Mouse (Mus musculus): Measurements from ENCODE around the gene Etv6. TPM values are rescaled to one million over a fixed set of nuclear protein-coding genes. Genes with fewer than 3 reads are reported as not detected.

Gene Etv6
- total and polyA plus RNA-seq, 2 experiments from 2014 or later = 6.1 to 30.3 TPM

DNA sequence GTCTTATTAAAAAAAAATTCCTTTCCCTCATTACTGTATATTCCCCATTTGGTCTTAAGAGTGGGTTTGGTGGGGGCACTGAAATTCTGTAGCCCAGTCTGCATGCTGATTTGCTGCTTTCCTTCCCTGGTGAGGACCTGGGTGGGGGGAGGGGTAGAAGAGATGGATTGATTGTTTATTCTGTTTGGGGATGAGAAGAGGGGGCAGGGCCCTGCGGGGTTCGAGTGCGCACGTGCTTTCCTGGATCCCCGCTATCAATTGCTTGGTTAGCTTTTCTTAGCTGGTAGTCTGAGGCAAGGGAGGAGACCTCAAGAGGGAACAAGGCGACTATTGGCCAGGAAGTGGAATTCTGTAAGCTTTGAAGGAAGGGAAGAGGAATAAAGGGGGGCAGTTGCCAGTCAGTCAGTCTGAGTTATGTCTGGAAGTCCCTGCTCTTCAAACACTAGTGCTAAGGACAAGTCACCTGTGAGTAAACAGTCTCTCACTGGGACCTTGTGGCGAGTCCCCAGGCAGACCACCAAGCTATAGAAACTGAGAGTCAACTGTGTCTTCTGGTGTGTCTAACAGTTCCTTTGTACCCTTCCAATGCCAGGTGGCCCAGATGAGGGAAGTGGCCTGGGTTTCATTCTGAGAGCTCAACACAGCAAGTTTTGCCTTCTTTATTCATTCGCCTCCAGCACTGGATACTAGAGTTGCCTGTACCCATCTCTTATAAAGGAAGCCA lies 120.6 kb downstream of the Etv6 start:
- Histone ChIP-seq H3K27me3 (ENCODE audit: control insufficient read depth, insufficient read depth, low read length) (no peaks in the 10 kb centered on the region), H3K4me2 (ENCODE audit: low read depth, low read length) (no peak overlapping the region), H3K36me3 (replicated peaks; ENCODE audit: control insufficient read depth, insufficient read depth, low read length) (peaks cover 9% of the 10 kb centered on the region), H3K4me1 (ENCODE audit: control insufficient read depth, insufficient read depth) (peaks cover 28% of the 10 kb centered on the region), H3K9ac (replicated peaks; ENCODE audit: low read depth, low read length) (no peak overlapping the region), H3K27ac (ENCODE audit: low read depth) (no peak overlapping the region), H3K4me3 (ENCODE audit: low read depth, low read length) (no peak overlapping the region), H3K9me3 (replicated peaks; ENCODE audit: control insufficient read depth, low read length) (no peaks in the 10 kb centered on the region)
- no peak for DNase-seq (ENCODE audit: low spot score)
- TF ChIP-seq EP300 (IDR thresholded peaks at IDR 0.05; ENCODE audit: low read depth) = no peak
- no peak for TF ChIP-seq CTCF (IDR thresholded peaks at IDR 0.05; ENCODE audit: low read depth)
- WGBS = 68% methylated on average over 8 of the region's 8 CpGs
- ATAC-seq (ENCODE audit: insufficient read depth, low read depth) = no peak

DNA sequence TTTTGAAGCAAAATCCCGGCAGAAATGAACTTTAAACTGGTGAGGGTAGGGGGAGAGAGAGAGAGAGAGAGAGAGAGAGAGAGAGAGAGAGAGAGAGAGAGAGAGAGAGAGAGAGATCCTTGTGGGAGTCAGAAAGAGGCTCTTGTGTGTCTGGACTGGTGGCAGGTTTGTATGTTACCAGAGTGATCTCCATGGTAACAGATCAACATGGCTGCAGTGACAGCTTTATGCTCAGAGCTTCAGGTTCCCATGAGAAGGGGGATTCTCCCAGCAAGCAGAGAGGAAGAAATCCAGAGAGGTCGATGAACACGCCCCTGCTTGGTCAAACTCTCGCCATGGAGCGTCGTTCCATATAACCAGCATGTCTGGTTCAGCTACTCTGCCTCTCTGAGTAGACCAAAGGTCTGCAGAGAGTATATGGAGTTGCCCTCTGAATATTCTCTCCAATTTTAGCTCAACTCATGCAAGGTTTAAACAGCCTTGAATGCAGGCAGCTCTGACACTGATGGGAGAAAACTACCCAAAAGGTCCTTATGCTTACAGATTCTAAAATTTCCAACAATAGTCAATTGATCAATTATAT lies 122.1 kb downstream of the Etv6 start:
- H3K4me3 ChIP-seq (ENCODE audit: low read depth, low read length) = no peak overlapping the region
- no peaks in the 10 kb centered on the region for H3K9me3 ChIP-seq (replicated peaks; ENCODE audit: control insufficient read depth, low read length)
- H3K27ac ChIP-seq (ENCODE audit: low read depth) = no peak overlapping the region
- DNase-seq (ENCODE audit: low spot score) = no peak
- 55% methylated on average over 6 of the region's 6 CpGs for WGBS
- H3K4me2 ChIP-seq (ENCODE audit: low read depth, low read length) = no peak overlapping the region
- no peak for TF ChIP-seq CTCF (IDR thresholded peaks at IDR 0.05; ENCODE audit: low read depth)
- no peak for TF ChIP-seq EP300 (IDR thresholded peaks at IDR 0.05; ENCODE audit: low read depth)
- no peak overlapping the region for H3K9ac ChIP-seq (replicated peaks; ENCODE audit: low read depth, low read length)
- peaks cover 13% of the 10 kb centered on the region for H3K36me3 ChIP-seq (replicated peaks; ENCODE audit: control insufficient read depth, insufficient read depth, low read length)
- no peaks in the 10 kb centered on the region for H3K27me3 ChIP-seq (ENCODE audit: control insufficient read depth, insufficient read depth, low read length)
- H3K4me1 ChIP-seq (ENCODE audit: control insufficient read depth, insufficient read depth) = peaks cover 12% of the 10 kb centered on the region
- ATAC-seq (ENCODE audit: insufficient read depth, low read depth) = no peak

DNA sequence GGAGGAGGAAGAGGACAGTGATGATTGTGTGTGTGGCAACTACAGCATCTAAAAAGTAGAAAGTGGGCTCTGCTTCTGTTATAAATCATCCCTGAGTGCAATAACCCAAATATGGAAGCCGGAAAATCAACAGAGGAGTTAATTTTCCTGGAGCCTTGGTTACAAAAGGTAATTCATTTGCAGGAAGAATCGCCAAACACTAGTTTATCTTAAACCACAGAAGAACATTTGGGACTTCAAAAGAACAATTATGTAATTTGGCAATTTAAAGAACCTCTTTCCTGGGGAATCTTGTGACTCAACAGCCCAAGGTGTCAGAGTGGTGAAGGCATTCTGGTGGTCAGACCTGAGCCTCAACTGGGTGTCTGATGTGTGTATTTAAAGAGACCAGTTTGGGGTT lies 122.7 kb downstream of the Etv6 start:
- no peak for DNase-seq (ENCODE audit: low spot score)
- 70% methylated on average over 2 of the region's 2 CpGs for WGBS
- Histone ChIP-seq H3K36me3 (replicated peaks; ENCODE audit: control insufficient read depth, insufficient read depth, low read length) (peaks cover 13% of the 10 kb centered on the region), H3K27me3 (ENCODE audit: control insufficient read depth, insufficient read depth, low read length) (no peaks in the 10 kb centered on the region), H3K9me3 (replicated peaks; ENCODE audit: control insufficient read depth, low read length) (no peaks in the 10 kb centered on the region), H3K4me3 (ENCODE audit: low read depth, low read length) (no peak overlapping the region), H3K27ac (ENCODE audit: low read depth) (no peak overlapping the region), H3K4me2 (ENCODE audit: low read depth, low read length) (no peak overlapping the region), H3K9ac (replicated peaks; ENCODE audit: low read depth, low read length) (no peak overlapping the region), H3K4me1 (ENCODE audit: control insufficient read depth, insufficient read depth) (peaks cover 8% of the 10 kb centered on the region; the same call in 1 of the 2 replicates)
- TF ChIP-seq CTCF (IDR thresholded peaks at IDR 0.05; ENCODE audit: low read depth) = no peak
- no peak for TF ChIP-seq EP300 (IDR thresholded peaks at IDR 0.05; ENCODE audit: low read depth)
- ATAC-seq (ENCODE audit: insufficient read depth, low read depth) = no peak

DNA sequence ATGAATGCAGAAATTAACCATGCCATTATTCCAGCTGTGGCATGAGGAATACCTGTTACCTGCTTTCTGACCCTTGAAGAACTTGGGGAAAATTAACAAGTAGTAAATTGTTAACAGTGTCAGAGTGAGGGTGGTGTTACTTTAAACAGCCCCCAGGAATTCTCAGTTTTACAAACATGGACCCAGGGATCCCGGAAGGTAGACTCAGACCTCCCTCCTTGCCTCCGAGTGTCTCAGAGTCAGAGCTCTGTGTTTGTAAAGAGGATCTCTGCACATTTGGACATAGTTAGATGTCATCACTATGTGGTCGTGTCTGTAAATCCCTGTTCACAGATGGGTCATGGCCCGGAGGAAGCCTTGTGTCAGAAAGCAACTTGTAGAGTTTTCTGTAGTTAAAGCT lies 124.2 kb downstream of the Etv6 start:
- Histone ChIP-seq H3K36me3 (replicated peaks; ENCODE audit: control insufficient read depth, insufficient read depth, low read length) (peaks cover 13% of the 10 kb centered on the region), H3K9me3 (replicated peaks; ENCODE audit: control insufficient read depth, low read length) (no peaks in the 10 kb centered on the region), H3K4me2 (ENCODE audit: low read depth, low read length) (no peak overlapping the region), H3K9ac (replicated peaks; ENCODE audit: low read depth, low read length) (no peak overlapping the region), H3K27me3 (ENCODE audit: control insufficient read depth, insufficient read depth, low read length) (no peaks in the 10 kb centered on the region), H3K27ac (ENCODE audit: low read depth) (no peak overlapping the region), H3K4me1 (ENCODE audit: control insufficient read depth, insufficient read depth) (peaks cover 8% of the 10 kb centered on the region; the same call in 1 of the 2 replicates), H3K4me3 (ENCODE audit: low read depth, low read length) (no peak overlapping the region)
- DNase-seq (ENCODE audit: low spot score) (no peak), ATAC-seq (ENCODE audit: insufficient read depth, low read depth) (no peak)
- no peak for TF ChIP-seq CTCF (IDR thresholded peaks at IDR 0.05; ENCODE audit: low read depth)
- TF ChIP-seq EP300 (IDR thresholded peaks at IDR 0.05; ENCODE audit: low read depth) = no peak
- WGBS = 53% methylated on average over 4 of the region's 4 CpGs

DNA sequence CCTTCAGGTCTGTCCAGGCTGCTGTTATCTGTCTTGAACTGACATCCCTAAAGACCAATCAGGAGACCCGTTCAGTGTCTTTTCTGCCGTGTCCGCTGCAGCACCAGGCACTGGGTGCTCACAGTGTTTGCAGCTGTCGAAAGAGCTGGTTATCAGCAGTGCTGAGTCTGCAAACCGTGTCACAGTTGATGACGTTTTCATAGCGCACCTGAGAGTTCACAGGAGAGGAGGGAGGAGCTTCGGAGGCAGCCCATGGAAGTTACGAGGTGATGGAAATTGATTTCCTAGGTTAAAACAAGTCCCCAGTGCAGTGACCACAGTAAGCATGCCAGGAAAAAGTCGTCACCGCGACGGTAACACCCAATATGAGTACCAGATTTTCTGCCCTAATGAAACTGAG lies 125.5 kb downstream of the Etv6 start:
- 60% methylated on average over 13 of the region's 13 CpGs for WGBS
- no peak overlapping the region for H3K4me2 ChIP-seq (ENCODE audit: low read depth, low read length)
- no peak for DNase-seq (ENCODE audit: low spot score)
- H3K27ac ChIP-seq (ENCODE audit: low read depth) = no peak overlapping the region
- H3K27me3 ChIP-seq (ENCODE audit: control insufficient read depth, insufficient read depth, low read length) = no peaks in the 10 kb centered on the region
- ATAC-seq (ENCODE audit: insufficient read depth, low read depth) = no peak
- H3K4me3 ChIP-seq (ENCODE audit: low read depth, low read length) = no peak overlapping the region
- H3K9ac ChIP-seq (replicated peaks; ENCODE audit: low read depth, low read length) = no peak overlapping the region
- H3K36me3 ChIP-seq (replicated peaks; ENCODE audit: control insufficient read depth, insufficient read depth, low read length) = peaks cover 10% of the 10 kb centered on the region
- H3K9me3 ChIP-seq (replicated peaks; ENCODE audit: control insufficient read depth, low read length) = no peaks in the 10 kb centered on the region
- TF ChIP-seq CTCF (IDR thresholded peaks at IDR 0.05; ENCODE audit: low read depth) = no peak
- no peak for TF ChIP-seq EP300 (IDR thresholded peaks at IDR 0.05; ENCODE audit: low read depth)
- H3K4me1 ChIP-seq (ENCODE audit: control insufficient read depth, insufficient read depth) = peaks cover 8% of the 10 kb centered on the region; the same call in 1 of the 2 replicates

All from heart, postnatal 0 days (tissue).